Mouse (Mus musculus): ENCODE results near the gene Gm45140. TPM values are rescaled to one million over a fixed set of nuclear protein-coding genes. Genes with fewer than 3 reads are reported as not detected.
A peak's percentile ranks its signal among the peaks of the same experiment; 100 is the strongest.

Gene Gm45140
- polyA plus RNA-seq, 1 experiment, result 6.8 TPM

DNA sequence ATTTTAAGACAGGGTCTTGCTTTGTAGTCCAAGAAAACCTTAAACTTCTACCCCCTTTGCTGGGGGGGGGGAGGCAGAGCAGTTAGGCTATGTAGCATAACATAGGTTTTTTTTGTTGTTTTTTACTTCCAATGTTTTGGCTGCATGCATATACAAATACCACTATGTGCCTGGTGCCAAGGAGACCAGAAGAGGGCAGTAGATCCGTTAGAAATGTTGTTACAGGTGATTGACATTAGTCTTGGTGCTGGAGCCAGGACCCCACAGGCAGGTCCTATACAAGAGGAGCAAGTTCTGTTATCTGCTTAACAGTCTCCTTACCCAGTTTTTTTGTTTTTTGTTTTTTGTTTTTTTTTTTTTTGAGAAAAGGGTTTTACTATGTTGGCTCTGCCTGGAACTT lies 6.7 kb upstream of the Gm45140 start:
- TF ChIP-seq POLR2A (IDR thresholded peaks at IDR 0.05; ENCODE audit: borderline replicate concordance, extremely low read depth, insufficient read depth, insufficient read length, poor library complexity, severe bottlenecking) (no peak), CTCF (IDR thresholded peaks at IDR 0.05; ENCODE audit: borderline replicate concordance, extremely low read depth, insufficient read depth, insufficient read length) (peak; percentile 12; the same call in 1 of the 2 replicates)
- peak; percentile 34 for DNase-seq (ENCODE audit: low read depth)

DNA sequence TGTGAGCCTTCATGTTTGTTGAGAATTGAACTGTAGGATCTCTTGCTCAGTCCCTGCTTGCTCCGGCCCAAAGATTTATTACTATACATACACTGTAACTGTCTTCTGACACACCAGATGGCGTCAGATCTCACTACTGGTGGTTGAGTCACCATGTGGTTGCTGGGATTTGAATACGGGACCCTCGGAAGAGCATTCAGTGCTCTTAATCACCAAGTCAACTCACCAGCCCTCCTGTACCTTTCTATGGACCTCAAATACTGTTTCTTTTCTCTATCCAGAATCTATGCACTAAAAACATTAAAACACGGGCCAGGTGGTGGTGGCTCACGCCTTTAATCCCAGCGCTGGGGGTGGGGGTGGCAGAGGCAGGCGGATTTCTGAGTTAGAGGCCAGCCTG lies 6.0 kb upstream of the Gm45140 start:
- no peak for DNase-seq (ENCODE audit: low read depth)
- TF ChIP-seq CTCF (IDR thresholded peaks at IDR 0.05; ENCODE audit: borderline replicate concordance, extremely low read depth, insufficient read depth, insufficient read length), result no peak
- TF ChIP-seq POLR2A (IDR thresholded peaks at IDR 0.05; ENCODE audit: borderline replicate concordance, extremely low read depth, insufficient read depth, insufficient read length, poor library complexity, severe bottlenecking), result no peak

DNA sequence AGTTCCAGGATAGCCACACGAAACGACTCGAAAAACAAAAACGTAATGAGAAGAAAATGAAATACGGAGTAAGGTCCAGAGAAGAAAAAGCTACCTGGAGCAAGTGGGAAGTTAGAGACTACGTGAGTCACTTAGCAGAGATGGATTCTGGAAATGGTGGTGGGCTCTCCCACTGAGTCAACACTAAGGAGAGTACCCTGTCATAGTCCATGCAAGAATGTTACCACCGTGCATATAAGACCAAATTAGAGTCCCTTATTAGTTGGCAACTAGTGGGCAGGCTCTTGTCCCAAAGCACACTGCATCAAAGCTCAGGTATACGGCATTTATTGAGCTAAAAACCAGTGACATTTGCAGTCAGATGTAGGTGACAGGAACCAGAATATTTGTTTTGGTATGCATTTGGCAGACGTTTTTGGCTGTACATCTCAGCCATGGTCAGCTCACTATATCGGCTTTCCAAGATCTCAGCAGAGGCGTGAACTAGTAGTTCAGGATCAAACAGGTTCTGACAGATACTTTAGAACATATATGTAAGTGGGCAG lies 4.3 kb upstream of the Gm45140 start:
- no peak for TF ChIP-seq POLR2A (IDR thresholded peaks at IDR 0.05; ENCODE audit: borderline replicate concordance, extremely low read depth, insufficient read depth, insufficient read length, poor library complexity, severe bottlenecking)
- DNase-seq (ENCODE audit: low read depth), result no peak

DNA sequence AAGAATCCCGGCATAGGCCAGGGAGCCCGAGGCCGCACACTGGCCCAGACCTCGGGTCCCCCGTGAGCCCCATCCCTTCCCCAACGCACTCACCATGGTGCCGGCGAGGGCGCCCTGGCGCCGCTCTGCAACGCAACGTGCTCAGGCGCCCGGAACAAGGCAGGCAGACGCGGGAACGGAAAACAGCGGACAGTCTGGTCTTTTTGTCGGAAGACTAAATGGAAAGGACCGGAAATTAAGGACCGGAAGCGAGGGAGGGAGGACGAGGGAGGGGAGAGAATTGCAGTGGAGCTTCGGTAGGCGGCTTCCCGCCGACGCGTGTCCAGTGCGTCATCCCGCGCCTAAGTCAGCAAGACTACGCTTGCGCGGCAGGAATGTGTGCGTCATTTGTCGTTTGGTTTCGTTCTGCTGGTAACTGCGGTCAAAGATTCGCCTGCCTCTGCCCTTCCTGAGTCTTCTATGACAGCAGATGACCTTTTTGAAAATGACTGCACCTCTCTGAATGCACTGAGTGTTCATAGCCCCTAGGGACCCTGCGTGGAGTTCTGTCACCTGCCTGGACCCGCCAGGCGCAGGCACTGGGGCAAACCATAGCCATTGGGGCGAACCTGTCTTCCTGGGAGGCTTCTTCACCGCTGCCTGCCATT lies 3.1 kb upstream of the Gm45140 start, which contains the start of gene Isy1:
Isy1 (minus strand) TSS at position 248 of the 647 bp plus-strand sequence.
- DNase-seq (ENCODE audit: low read depth), result peak; percentile 99
- peak; percentile 47; the same call in 1 of the 2 replicates for TF ChIP-seq POLR2A (IDR thresholded peaks at IDR 0.05; ENCODE audit: borderline replicate concordance, extremely low read depth, insufficient read depth, insufficient read length, poor library complexity, severe bottlenecking)
- no peak for TF ChIP-seq CTCF (IDR thresholded peaks at IDR 0.05; ENCODE audit: borderline replicate concordance, extremely low read depth, insufficient read depth, insufficient read length)

DNA sequence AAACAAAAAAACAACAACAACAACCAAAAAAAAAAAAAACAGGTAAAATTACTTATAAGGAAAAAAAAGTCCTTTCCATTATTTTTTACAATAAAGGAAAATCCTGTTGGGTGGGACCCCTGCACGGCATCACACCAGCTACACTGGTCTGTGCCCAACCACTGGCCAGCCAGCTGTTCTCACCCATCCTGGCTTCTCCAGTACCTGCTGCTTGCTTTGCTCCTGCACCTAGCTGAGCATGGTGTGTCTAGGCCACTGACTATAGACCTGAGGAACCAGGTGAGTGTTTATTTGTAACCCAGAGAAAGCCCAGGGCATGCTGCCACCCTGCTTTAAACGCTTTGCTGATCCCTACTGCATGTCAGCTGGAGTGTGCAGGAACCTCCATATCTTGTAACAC lies 15.2 kb downstream of the Gm45140 start:
- TF ChIP-seq POLR2A (IDR thresholded peaks at IDR 0.05; ENCODE audit: borderline replicate concordance, extremely low read depth, insufficient read depth, insufficient read length, poor library complexity, severe bottlenecking) (no peak), CTCF (IDR thresholded peaks at IDR 0.05; ENCODE audit: borderline replicate concordance, extremely low read depth, insufficient read depth, insufficient read length) (no peak)
- no peak for DNase-seq (ENCODE audit: low read depth)

DNA sequence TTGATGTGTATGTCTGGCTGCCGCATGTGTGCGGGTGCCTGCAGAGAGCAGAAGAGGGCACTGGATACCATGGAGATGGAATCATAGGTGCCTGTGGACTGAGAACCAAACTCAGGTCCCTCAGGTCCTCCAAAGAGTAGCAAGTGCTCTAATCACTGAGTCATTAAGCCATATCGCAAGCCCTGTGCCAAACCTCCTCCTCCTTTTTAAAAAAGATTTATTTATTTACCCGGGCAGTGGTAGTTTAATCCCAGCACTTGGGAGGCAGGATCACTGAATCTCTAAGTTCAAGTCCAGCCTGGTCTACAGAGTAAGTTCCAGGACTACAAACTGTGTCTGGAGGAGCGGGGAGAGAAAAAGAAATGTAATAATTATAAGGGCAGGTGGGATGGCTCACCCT lies 21.1 kb downstream of the Gm45140 start:
- DNase-seq (ENCODE audit: low read depth), result no peak
- TF ChIP-seq CTCF (IDR thresholded peaks at IDR 0.05; ENCODE audit: borderline replicate concordance, extremely low read depth, insufficient read depth, insufficient read length) (no peak), POLR2A (IDR thresholded peaks at IDR 0.05; ENCODE audit: borderline replicate concordance, extremely low read depth, insufficient read depth, insufficient read length, poor library complexity, severe bottlenecking) (no peak)

DNA sequence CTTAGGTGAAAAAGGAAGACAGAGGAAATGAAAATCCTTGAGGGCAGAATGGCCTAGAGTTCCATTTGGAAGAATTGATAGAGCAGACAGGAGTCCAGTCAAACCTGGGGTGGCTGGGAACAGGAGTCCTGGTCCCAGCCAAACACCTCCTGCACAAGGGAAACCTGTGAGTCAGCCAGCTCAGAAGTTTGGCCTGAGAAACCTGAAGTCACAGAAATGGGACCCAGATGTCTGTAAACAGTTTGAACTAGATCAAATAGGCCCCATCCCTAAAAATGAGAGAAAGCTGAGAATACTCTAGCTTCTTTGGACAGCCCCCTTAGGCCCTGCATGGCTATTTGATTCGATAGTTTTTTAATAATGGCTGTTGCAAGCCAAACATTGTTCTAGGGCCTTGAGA lies 22.9 kb downstream of the Gm45140 start:
- DNase-seq (ENCODE audit: low read depth), result no peak
- TF ChIP-seq POLR2A (IDR thresholded peaks at IDR 0.05; ENCODE audit: borderline replicate concordance, extremely low read depth, insufficient read depth, insufficient read length, poor library complexity, severe bottlenecking) (no peak), CTCF (IDR thresholded peaks at IDR 0.05; ENCODE audit: borderline replicate concordance, extremely low read depth, insufficient read depth, insufficient read length) (no peak)

DNA sequence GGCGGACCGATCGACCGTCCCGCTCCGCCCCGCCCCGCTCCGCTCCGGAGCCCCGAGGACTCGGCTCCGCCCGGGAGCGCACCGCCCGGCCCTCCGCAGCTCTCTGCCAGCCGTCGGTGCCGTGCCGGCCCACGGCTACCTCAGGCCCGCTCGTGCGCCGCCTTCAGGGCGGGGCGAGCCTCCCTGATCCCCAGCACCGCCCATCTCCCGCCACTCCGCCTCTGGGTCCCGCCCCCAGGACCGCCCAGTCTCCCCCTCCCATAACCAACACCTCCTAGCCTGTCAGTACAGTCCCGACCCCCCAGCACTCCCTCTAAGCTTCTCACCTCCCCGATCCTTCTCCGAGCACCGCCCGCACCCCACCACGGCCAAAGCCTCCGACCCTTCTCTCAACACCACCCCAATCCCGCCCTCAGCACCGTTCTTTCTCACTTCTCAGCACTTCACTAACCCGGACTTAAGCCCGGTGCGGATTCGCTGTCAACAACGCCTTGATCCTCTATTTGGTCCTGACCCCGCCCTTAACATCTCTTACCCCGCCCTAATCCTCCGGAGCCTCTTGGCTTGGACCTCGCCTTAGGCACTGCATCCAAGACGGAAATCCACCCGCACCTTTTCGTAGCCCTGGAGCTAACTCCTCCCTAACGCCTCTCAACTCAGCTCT lies 23.8 kb downstream of the Gm45140 start, which contains the start of gene Rab43:
Rab43 (minus strand) TSS at position 490 of the 664 bp plus-strand sequence.
- peak; percentile 93 for DNase-seq (ENCODE audit: low read depth)
- TF ChIP-seq POLR2A (IDR thresholded peaks at IDR 0.05; ENCODE audit: borderline replicate concordance, extremely low read depth, insufficient read depth, insufficient read length, poor library complexity, severe bottlenecking) (peak; percentile 88), CTCF (IDR thresholded peaks at IDR 0.05; ENCODE audit: borderline replicate concordance, extremely low read depth, insufficient read depth, insufficient read length) (no peak; the same call in 1 of the 2 replicates)

DNA sequence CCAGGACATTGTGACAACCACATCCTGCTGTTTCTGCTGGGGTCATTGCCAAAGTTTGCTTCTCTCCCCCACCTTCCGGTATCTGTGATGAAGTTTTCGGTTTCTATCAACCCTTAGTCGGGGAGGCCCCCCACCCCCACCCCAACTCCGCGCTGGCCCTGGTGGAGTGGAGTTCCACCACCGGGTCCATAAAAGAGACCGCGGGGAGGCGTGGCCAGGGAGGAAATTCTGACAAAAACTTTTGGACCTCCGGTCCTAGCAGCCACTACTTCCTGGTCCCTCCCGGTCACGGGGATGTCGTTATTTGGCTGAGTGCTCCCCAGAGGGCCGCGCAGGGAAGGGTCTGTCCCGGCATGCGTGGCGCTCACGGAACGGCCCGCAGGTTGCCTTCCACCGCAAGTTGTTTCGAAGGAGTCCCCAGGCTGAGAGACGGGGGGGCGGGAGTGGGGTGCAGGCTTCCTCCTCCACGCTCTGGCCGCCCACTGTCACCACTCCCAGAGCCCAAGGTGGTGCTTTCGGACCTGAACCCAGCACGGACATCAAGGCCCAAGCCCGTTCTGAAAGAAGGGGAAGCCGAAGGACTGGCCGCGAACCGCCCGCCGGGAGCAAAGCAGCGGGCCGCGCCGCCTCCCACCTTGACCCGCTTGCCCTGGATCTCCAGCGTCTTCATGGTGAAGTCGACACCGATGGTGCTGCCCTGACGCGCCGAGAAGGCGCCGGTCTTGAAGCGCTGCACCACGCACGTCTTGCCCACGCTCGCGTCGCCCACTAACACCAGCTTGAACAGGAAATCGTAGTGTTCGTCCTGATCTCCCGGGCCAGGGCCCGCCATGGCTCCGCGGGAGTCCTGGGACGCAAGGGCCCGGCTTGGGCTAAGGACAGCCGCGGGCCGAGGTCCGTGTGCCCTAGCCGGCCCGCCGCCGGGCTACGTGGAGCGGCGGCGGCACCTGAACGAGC lies 24.6 kb downstream of the Gm45140 start:
- peak; percentile 68 for DNase-seq (ENCODE audit: low read depth)
- TF ChIP-seq CTCF (IDR thresholded peaks at IDR 0.05; ENCODE audit: borderline replicate concordance, extremely low read depth, insufficient read depth, insufficient read length) (no peak), POLR2A (IDR thresholded peaks at IDR 0.05; ENCODE audit: borderline replicate concordance, extremely low read depth, insufficient read depth, insufficient read length, poor library complexity, severe bottlenecking) (no peak)

DNA sequence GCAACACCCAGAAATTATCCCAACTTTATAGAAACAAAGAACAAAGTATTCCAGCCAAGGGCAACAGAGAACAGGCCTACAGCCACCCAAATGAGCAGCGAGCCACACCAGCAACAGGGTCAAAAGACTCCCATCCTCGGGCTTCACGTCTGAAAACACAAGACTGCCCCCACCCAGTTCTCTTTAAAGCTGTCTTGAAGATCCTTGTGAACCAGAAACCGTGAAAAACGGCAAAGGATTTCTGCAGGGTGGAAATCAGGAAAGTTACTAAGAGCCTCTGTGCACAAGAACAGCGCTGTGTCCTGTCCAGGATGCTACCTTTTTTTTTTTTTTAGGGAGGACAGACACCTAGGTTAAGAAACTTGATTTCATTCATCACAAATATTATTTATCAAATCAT lies 25.3 kb downstream of the Gm45140 start:
- TF ChIP-seq POLR2A (IDR thresholded peaks at IDR 0.05; ENCODE audit: borderline replicate concordance, extremely low read depth, insufficient read depth, insufficient read length, poor library complexity, severe bottlenecking), result no peak
- TF ChIP-seq CTCF (IDR thresholded peaks at IDR 0.05; ENCODE audit: borderline replicate concordance, extremely low read depth, insufficient read depth, insufficient read length), result no peak
- no peak for DNase-seq (ENCODE audit: low read depth)
